Mouse (Mus musculus): ENCODE measurements around the gene Ddx55.
A peak's percentile ranks its signal among the peaks of the same experiment; 100 is the strongest.
"Not testable (repeated sequence)": the region's sequence is repeated elsewhere in the genome, so short reads cannot be mapped to it uniquely, and the experiment has no call there.

The Ddx55 gene

GRCm38 (mm10) chr5:124538813-124539792 is 13.6 kb upstream of the Ddx55 start:
- DNase-seq (ENCODE audit: low spot score): no peak

DNA sequence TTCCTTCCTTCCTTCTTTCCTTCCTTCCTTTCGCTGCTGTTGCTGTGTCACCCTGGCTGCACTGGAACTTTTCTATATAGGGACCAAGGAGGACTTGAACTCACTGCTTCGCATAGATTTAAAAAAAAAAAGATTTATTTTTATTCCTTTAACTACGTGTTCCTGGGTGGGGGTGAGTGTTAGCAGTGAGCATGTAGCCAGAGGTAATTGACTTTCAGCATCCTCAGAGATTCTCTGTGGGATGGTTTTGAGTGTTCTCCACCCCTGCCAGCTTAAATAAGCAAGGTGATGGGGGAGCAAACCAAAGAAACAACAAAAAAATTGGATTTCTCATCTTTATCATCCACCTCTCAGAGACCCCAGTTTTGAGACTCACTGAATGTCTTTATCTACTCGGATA is 12.8 kb upstream of the Ddx55 start:
- no peak for DNase-seq (ENCODE audit: low spot score)

DNA sequence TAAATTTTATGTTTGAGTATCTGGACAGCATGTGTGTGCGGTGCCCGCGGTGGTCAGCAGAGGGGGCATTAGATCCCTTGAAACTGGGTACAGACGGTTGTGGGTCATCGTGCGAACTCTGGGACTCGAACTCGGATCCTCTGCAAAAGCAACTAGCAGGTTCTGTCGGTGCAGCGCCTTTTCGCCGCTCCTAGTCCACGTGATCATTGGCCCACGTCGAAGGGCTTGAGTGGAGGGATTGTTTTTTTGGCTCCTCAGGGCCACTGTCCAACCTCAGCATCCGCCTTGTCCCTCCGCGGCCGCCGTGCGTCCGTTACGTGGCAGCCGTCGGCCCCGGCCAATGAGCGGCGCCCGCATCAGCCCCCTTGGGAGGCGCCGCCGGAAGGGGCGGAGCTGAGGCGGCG is 12.3 kb upstream of the Ddx55 start, which contains the start of gene Tmed2:
Gene Tmed2 (plus strand): TSS at position 313 of the 404 bp plus-strand sequence.
- peak; percentile 95 for DNase-seq (ENCODE audit: low spot score)

DNA sequence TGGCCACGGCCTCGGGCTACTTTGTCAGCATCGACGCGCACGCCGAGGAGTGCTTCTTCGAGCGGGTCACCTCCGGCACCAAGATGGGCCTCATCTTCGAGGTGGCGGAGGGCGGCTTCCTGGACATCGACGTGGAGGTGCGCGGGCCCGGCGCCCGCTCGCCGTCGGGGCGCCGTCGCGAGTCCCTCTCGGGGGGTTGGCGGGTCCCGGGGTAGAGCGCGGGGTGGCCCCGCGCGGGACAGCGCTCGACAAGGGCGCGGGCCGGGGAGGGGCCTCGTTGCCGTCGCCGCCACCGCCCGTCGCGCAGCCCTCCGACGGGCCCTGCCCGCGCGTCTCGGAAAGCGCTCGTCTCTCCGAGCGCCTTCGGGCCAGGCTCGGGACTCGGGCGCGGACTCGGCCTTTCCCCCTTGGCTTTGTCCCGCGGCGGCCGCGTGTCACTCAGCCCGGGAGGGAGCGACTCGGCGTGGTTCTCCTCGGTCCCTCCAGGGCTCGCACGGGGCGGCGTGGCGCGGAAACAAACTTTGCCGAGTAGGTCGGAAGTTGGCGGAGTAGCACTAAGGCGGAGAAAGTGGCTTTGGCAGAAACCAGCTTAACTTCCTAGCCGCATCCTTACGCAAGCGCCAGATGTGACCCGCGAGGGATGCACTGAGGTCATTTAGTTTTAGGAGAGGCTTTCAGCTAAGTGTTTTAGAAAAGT is 11.6 kb upstream of the Ddx55 start:
- peak; percentile 74 for DNase-seq (ENCODE audit: low spot score)

- DNase-seq (ENCODE audit: low spot score): no peak
Measured at GRCm38 (mm10) chr5:124541602-124541973, 11.1 kb upstream of the Ddx55 start.

DNA sequence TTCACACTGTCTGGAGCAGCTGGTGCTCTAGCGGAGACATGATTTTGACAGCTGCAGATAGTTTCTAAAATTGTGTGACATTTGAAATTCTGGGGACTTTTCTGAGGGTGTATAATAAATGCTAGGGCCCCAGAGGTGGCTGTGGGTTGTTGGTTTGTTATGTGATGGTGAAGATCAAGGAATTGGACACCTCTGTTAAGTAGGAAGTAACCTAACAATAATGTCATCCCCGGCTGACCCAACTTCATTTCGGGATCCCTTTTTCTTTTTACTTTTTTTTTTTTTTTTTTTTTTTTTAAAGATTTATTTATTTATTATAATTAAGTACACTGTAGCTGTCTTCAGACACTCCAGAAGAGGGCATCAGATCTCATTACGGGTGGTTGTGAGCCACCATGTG is 1.9 kb upstream of the Ddx55 start:
- not testable (repeated sequence) for DNase-seq (ENCODE audit: low spot score)

- not testable (repeated sequence) for DNase-seq (ENCODE audit: low spot score)
Measured at GRCm38 (mm10) chr5:124551349-124552093, 1.1 kb upstream of the Ddx55 start.

- no peak for DNase-seq (ENCODE audit: low spot score)
Measured at GRCm38 (mm10) chr5:124552094-124552472, 581 bp upstream of the Ddx55 start.

DNA sequence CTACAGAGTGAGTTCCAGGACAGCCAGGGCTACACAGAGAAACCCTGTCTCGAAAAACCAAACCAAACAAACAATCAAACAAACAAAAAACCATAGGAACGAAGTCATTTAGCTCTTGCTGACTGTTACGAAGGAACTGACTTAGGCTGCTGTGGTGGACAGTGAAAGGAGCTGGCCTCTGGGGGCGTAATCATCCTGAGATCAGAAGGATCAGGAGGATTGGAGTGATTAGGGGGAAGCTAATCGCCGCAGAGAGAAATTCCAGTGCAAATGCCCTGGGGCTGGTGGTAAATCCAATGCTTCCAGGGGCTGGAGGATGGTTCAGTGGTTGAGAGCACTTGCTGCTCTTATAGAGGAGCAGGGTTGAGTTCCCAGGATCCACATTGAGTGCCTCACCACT is 943 bp downstream of the Ddx55 start:
- DNase-seq (ENCODE audit: low spot score): no peak

DNA sequence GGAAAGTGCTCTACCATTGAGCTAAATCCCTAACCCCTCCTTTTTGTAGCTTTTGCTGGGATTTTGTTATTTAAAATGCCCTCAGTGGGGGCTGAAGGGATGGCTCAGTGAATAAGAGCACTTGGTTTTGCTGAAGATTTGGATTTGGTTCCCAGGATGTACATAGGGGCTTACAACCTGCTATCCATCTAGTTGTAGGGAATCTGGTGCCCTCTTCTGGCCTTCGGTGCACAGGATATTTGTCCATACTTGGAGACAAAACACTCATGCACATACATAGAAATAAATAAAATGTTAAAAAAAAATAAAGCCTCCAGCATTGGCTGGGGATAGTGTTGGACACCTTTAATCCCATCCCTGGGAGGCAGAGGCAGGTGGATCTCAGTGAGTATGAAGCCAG is 2.5 kb downstream of the Ddx55 start:
- DNase-seq (ENCODE audit: low spot score): no peak

GRCm38 (mm10) chr5:124571068-124571467 is 18.4 kb downstream of the Ddx55 start:
- no peak for DNase-seq (ENCODE audit: low spot score)

- DNase-seq (ENCODE audit: low spot score): no peak
Measured at GRCm38 (mm10) chr5:124575467-124575866, 22.8 kb downstream of the Ddx55 start.

- peak; percentile 92 for DNase-seq (ENCODE audit: low spot score)
Measured at GRCm38 (mm10) chr5:124578633-124579317, 26.1 kb downstream of the Ddx55 start, which contains the start of the genes Eif2b1 and Gtf2h3. TSS of gene Eif2b1 (minus strand) at chr5:124579131. TSS of gene Gtf2h3 (plus strand) at chr5:124579140.

DNA sequence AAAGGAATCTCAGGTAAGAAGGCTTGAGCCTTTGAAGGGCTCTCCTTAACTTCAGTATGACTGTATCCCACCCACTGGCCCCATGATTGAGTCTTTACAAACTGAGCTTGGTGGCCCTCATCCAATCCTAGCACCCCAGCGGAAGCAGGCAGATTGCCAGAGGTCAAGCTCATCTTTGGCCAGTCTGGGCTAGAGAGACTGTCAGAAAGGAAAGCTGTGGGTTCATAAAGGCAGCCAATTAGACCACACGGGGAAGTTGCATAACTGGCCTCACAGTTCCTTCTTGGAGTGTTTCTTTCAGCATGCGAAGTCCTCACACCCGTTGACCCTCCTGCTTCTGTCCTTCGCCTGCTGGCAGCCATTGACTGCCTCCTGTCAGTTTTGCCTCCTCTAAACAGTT is 29.9 kb downstream of the Ddx55 start:
- peak; percentile 18 for DNase-seq (ENCODE audit: low spot score)

- DNase-seq (ENCODE audit: low spot score): no peak
Measured at GRCm38 (mm10) chr5:124592768-124593167, 40.1 kb downstream of the Ddx55 start.

DNA sequence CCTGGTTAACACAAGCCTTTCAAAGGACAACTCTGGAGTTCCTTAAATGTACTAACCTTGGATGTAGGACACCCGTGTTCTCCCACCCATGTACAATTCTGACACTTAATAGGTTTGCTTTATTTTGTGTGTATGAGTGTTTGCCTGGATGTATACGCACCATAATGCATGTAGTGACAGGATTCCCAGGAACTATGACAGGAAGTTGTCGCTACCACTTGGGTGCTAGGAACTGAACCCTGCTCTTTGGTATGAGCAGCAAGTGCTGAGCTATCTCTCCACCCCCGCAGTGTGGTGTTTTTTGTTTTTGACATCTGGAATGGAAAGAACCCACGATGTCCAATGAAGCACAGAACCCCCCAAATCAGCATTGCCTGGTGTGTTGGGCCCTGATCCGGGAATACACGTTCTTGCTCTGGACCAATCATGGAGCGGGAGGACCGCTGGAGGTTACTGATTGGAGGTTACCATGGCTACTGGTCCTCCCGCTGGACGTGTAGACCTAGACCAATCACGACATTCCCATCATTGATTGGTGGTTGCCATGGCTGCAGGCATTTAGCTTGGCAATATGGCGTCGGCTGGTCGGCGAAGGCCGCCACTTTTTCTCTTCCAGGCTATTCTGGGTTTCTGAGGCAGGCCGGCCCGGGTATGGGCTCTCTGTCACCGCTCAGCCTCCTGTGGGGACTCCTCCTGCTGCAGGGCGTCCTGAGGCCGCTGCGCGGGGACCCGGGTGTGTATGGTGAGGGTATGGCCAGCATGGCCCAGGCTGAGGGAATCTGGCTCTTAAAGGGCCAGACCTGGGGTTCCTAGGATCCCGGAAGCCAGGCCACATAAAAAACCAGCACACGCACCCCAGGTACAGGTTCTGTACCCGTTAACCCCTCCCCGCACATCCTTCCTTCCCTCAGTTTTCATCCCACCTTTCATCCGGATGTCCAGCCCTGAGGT is 45.8 kb downstream of the Ddx55 start:
- DNase-seq (ENCODE audit: low spot score): peak; percentile 84

GRCm38 (mm10) chr5:124599726-124600125 is 47.1 kb downstream of the Ddx55 start:
- DNase-seq (ENCODE audit: low spot score): not testable (repeated sequence)

DNA sequence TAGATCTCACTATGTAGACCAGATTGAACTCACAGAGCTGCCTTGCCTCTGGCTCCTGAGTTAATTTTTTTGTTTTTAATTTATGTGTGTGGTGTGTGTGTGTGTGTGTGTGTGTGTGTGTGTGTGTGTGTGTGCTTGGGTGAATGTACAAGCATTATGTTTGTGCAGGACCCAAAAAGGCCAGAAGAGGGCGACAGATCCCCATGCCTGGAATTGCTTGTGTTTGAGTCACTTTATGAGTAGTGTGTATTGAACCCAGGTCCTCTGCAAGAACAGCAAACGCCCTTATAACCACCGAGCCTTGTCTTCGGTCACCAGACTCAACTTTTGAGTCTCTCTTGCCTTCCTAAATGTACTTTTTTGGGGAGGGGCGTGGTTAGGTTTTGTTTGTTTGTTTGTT is 49.7 kb downstream of the Ddx55 start:
- DNase-seq (ENCODE audit: low spot score): peak; percentile 20

- no peak for DNase-seq (ENCODE audit: low spot score)
Measured at GRCm38 (mm10) chr5:124604296-124604695, 51.6 kb downstream of the Ddx55 start.

DNA sequence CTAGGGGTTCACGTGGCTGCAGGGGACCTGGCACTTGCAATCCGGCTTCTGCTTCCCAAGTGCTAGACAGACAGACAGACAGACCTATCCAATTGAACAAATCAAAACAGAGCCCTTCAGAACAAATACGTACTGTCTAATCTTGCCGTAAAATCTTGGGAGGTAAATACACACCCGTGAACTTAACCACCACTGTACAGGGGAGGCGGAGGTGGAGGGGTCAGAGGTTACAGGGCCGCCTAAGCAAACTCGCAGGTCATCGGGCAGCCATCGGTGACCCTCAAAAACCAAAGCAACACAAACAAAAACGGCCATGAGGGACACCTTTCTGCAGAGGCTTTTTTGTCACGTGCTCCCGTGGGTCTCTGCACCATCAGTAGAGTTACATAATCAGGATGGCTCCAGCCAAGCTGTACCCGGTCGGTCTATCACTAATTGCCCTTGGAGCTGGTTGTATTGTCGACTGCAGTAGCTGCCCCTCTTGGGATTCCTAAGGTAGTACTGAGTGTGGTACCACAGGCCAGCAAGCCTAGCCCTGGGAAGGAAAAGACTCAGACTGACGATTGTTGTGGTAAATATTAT is 52.5 kb downstream of the Ddx55 start:
- DNase-seq (ENCODE audit: low spot score): no peak

Data from ovary, postnatal 36 days (tissue).